Mouse (Mus musculus): Measurements from ENCODE around the gene Trim14. TPM values are rescaled to one million over a fixed set of nuclear protein-coding genes. Genes with fewer than 3 reads are reported as not detected.

The Trim14 gene
- polyA plus RNA-seq, 1 experiment from 2014 or later, result 1.5 TPM

GRCm38 (mm10) chr4:46447461-46447860 lies 88.5 kb downstream of the Trim14 start:
- no peak for ATAC-seq (ENCODE audit: low FRiP score)
- H3K9me3 ChIP-seq (replicated peaks), result no peaks in the 10 kb centered on the region
- WGBS, result 56% methylated on average over 1 of the region's 1 CpGs

DNA sequence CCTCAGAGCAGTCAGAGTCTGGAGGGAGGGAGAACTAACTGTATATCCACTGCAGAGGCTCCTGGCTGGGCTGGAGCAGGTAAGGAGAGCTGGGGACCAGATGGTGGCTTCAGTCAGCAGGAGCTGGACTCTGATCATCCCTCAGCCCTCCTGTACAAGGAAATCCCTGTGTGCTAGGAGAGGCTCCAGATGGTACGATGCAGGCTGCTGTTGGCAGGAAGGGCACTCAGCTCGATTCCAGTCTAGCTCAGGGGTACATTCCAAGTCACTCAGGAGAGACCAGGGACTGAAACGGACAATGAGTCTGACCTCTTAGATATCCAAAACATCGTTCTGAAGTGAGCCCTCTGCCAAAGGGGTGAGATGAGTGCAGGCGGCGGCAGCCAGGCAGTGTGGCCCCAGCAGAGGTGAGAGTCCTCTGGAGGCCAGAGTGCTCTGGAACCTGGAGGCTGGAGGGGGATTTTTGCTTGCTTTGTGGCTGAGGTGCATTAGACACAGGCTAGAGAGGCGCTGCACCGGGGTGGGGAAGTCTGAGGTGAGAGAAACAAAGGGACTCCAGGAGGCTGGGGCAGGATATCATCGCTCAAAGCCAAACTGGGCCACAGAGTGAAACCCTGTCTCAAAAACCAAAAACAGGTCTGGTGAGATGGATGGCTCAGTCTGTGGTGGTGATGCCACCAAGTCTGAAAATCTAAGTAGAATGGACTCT lies 90.5 kb downstream of the Trim14 start:
- Histone ChIP-seq H3K9me3 (replicated peaks) (no peaks in the 10 kb centered on the region), H3K27ac (replicated peaks) (no peak overlapping the region), H3K4me2 (no peak overlapping the region), H3K4me1 (peaks cover 10% of the 10 kb centered on the region), H3K4me3 (replicated peaks) (no peak overlapping the region), H3K36me3 (no peaks in the 10 kb centered on the region), H3K27me3 (replicated peaks) (no peaks in the 10 kb centered on the region), H3K9ac (replicated peaks) (no peak overlapping the region)
- ATAC-seq (ENCODE audit: low FRiP score), result no peak
- WGBS, result 64% methylated on average over 9 of the region's 9 CpGs

More at GRCm38 (mm10) chr4:46447461-46447860, 88.5 kb downstream of the Trim14 start:
- H3K27me3 ChIP-seq (replicated peaks), result no peaks in the 10 kb centered on the region
- H3K27ac ChIP-seq (replicated peaks), result no peak overlapping the region
- H3K4me3 ChIP-seq (replicated peaks), result no peak overlapping the region
- H3K4me2 ChIP-seq, result no peak overlapping the region
- peaks cover 14% of the 10 kb centered on the region for H3K4me1 ChIP-seq
- no peak overlapping the region for H3K9ac ChIP-seq (replicated peaks)
- no peaks in the 10 kb centered on the region for H3K36me3 ChIP-seq

Other genes with a start within 250 kb of the Trim14 start
- gene Foxe1, start 192.5 kb downstream of the Trim14 start, polyA plus RNA-seq (2015; fragmentation: Nextera tagmentation; extraction: Ambion mirVana), result not detected in 2 replicates
- gene Trmo, start 146.7 kb downstream of the Trim14 start, polyA plus RNA-seq (2015; fragmentation: Nextera tagmentation; extraction: Ambion mirVana), result 8.4 and 10.7 TPM in 2 replicates
- 0.24 and 1.2 TPM in 2 replicates for gene Hemgn, start 122.6 kb downstream of the Trim14 start, polyA plus RNA-seq (2015; fragmentation: Nextera tagmentation; extraction: Ambion mirVana)
- gene Anp32b, start 85.2 kb downstream of the Trim14 start, polyA plus RNA-seq (2015; fragmentation: Nextera tagmentation; extraction: Ambion mirVana), result 70.3 and 129 TPM in 2 replicates
- 76.5 and 85.4 TPM in 2 replicates for gene Nans, start 46.9 kb downstream of the Trim14 start, polyA plus RNA-seq (2015; fragmentation: Nextera tagmentation; extraction: Ambion mirVana)
- gene Coro2a, start 66.1 kb upstream of the Trim14 start, polyA plus RNA-seq (2015; fragmentation: Nextera tagmentation; extraction: Ambion mirVana), result 9.8 and 18.7 TPM in 2 replicates
- 0.73 and 1.7 TPM in 2 replicates for gene Tbc1d2, start 114.1 kb upstream of the Trim14 start, polyA plus RNA-seq (2015; fragmentation: Nextera tagmentation; extraction: Ambion mirVana)